Mouse (Mus musculus): ENCODE data around the gene Creld1.

DNA sequence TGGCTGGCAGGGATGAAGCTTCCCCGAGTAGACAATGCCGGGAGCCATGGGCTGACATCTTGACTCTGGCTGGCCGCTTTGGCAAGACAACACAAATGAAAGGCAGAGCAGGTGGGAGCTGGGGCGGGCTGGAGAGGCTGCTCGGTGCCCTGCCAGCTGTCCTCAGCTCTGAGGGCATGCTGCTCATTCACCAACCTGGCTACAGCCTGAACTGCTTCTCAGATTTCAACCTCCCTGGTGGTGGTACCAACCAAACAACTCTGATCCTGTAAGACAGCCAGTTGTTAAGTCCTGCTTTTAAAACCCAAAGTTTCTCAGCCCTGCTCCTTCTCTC lies 25.8 kb downstream of the Creld1 start:
- no peak for TF ChIP-seq CTCF (IDR thresholded peaks at IDR 0.05; ENCODE audit: borderline replicate concordance, insufficient read depth, low read length)
- TF ChIP-seq POLR2A (IDR thresholded peaks at IDR 0.05; ENCODE audit: low read depth, low read length) = no peak
